Mouse (Mus musculus) cortical plate, adult 2 months (tissue): ENCODE data around the gene Inafm1. TPM values are rescaled to one million over a fixed set of nuclear protein-coding genes. Genes with fewer than 3 reads are reported as not detected.

Experiments used
- H3K27ac ChIP-seq: fragments of 200-500 bp; 2 replicates; pipeline ENCODE4 v1.5.1; 2012; ENCODE audit warnings: low read length, control low read depth, inconsistent platforms; ENCODE audit not compliant: insufficient read depth
- H3K4me1 ChIP-seq: fragments of 200-500 bp; 2 replicates; pipeline ENCODE4 v1.6.1; 2011; ENCODE audit warnings: low read length; ENCODE audit not compliant: control insufficient read depth, insufficient read depth
- H3K4me3 ChIP-seq: fragments of 200-500 bp; 2 replicates; pipeline ENCODE4 v1.5.1; 2011; ENCODE audit warnings: mild to moderate bottlenecking, low read length, control low read depth; ENCODE audit not compliant: insufficient read depth
- CTCF ChIP-seq: fragments of 200-500 bp; IDR thresholded peaks from 2 replicates; pipeline ENCODE4 v1.5.1; 2011; ENCODE audit warnings: mild to moderate bottlenecking, control low read depth, low read length; ENCODE audit not compliant: insufficient read depth; ENCODE audit errors: extremely low read depth
- POLR2A ChIP-seq: fragments of 200-500 bp; IDR thresholded peaks from 2 replicates; pipeline ENCODE4 v1.6.1; 2011; ENCODE audit warnings: mild to moderate bottlenecking, low read length, control low read depth; ENCODE audit not compliant: insufficient read depth; ENCODE audit errors: extremely low read depth
- polyA plus RNA-seq: library from polyadenylated mRNA; depleted of rRNA; stranded (reverse); fragments of >200 nt; gene quantifications from 2 replicates; pipeline ENCODE4 v1.2.3, GENCODE M21; 2012; rRNA removed

Gene Inafm1
- polyA plus RNA-seq = 49.8 and 53.2 TPM in 2 replicates

GRCm38 (mm10) chr7:16273081-16273765, at the start of gene Inafm1:
Gene Inafm1, minus strand, starts transcription at chr7:16273617.
- peak within 1 kb of the TSS; percentile 84 for H3K27ac ChIP-seq
- TF ChIP-seq CTCF (no peak), POLR2A (peak; percentile 38; the same call in 1 of the 2 replicates)
- no peaks in the 10 kb centered on the region; the same call in 1 of the 2 replicates for H3K4me1 ChIP-seq
- peak within 1 kb of the TSS; percentile 71 for H3K4me3 ChIP-seq

DNA sequence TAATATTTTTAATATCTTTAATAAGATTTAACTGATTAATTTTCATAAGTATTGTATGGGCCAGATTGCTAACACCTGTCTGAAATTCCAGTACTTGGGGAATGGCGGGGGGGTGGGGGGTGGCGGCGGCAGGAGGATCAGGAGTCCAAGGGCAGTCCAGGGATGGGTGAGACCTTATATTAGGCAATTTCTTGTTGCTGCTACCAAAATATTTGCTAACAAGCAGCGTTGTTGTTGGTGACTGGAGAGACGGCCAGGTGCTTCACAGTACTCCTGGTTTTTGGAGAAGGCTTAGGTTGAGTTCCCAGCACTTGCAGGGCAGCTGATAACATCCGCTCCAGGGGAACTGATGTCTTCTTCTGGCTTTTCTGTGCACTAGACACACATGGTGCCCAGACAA, 47.1 kb upstream of the Inafm1 start:
- H3K27ac ChIP-seq = no peak overlapping the region
- no peak overlapping the region for H3K4me3 ChIP-seq
- TF ChIP-seq CTCF (no peak), POLR2A (no peak)
- H3K4me1 ChIP-seq = no peaks in the 10 kb centered on the region

DNA sequence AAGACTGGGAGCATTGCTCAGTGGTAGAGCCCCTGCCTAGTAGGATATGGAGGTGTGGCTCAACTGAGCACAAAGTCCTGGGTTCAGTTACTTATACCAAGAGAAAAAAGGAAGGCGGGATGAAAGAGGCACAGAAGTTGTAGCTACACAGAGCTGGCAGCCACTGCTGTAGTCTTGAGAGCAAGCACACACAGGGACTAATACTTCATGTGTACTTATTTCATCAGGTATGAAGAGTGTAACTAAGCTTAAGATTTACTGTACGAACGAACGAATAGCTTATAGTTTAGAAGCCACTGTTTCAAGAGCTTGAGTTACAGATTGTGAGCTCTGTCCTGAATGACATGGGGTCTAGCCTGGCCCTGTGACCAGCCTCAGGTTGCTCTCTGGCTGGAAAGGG, 45.8 kb upstream of the Inafm1 start:
- Histone ChIP-seq H3K27ac (no peak overlapping the region), H3K4me3 (no peak overlapping the region), H3K4me1 (no peaks in the 10 kb centered on the region)
- no peak for TF ChIP-seq POLR2A
- TF ChIP-seq CTCF = no peak

- 0 out of 2 replicates have a peak, but pooled peaks cover 3% of the 10 kb centered on the region for H3K4me1 ChIP-seq
- H3K4me3 ChIP-seq = no peak overlapping the region
- no peak overlapping the region for H3K27ac ChIP-seq
- no peak for TF ChIP-seq POLR2A
- TF ChIP-seq CTCF = no peak
These were observed 43.7 kb upstream of the Inafm1 start for GRCm38 (mm10) chr7:16317094-16317493.

- 0 out of 2 replicates have a peak, but pooled peaks cover 3% of the 10 kb centered on the region for H3K4me1 ChIP-seq
- no peak overlapping the region for H3K27ac ChIP-seq
These were observed 41.9 kb upstream of the Inafm1 start for GRCm38 (mm10) chr7:16315222-16315759.

DNA sequence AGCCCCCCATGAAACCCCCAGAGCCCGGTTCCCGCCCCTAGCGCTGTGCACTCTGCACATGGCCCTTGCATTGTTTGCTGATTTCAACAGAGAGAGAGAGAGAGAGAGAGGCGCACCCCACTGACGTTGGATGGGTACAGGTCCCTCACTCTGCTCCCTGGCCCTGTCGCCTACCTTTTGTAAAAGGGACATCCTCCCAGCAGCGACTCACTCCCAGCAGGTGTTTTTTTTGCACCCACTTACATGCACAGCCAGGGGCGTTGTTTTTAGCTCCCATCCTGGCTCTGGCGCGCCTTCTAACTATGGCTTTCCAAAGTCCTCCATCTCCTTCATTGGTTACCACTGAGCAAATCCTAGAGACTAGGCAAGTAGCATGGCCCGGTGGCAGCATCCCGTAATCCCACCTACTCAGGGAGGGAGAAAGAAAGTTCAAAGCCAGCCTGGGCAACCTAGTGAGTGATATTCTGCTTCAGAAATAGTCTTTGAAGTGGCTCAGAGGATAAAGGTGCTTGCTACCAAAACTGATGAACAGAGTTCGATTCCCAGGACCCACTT, 40.9 kb upstream of the Inafm1 start:
- TF ChIP-seq POLR2A = no peak
- Histone ChIP-seq H3K4me3 (peak overlapping the region; percentile 98; the same call in 1 of the 2 replicates), H3K27ac (peak overlapping the region; percentile 69), H3K4me1 (0 out of 2 replicates have a peak, but pooled peaks cover 3% of the 10 kb centered on the region)

More at GRCm38 (mm10) chr7:16315222-16315759, 41.9 kb upstream of the Inafm1 start:
- H3K4me3 ChIP-seq = no peak overlapping the region
- no peak for TF ChIP-seq CTCF
- no peak for TF ChIP-seq POLR2A

DNA sequence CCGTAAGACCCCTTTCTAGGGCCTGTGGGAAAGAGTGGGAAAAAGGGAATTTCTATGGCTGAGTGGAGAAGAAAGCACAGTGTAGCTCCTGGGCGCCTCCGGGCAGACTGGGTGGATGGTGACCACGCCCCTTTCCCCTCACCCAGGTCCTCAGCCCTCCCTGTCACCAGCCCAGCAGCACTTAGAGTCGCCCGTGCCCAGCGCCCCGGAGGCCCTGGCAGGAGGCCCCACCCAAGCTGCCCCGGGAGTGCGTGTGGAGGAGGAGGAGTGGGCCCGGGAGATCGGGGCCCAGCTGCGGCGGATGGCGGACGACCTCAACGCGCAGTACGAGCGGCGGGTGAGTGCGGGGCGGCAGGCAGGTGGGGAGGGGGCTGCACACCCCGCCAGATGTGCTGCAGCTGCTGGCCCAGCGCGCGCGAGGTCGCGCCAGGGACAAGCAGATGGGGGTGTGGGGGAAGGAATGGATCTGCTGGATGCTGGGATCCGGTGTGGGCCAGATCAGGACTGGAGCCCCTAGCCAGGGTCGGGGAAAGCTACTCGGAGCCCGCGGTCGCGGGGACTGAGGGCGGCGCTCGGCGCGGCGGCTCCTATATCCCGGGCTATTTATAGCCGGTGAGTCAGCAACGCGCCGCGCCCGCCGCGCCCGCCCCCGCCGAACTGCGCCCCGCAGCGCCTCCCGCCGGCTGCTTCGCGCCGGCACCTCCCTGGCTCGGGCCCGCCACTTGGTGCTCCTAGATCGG, 40.2 kb upstream of the Inafm1 start:
- Histone ChIP-seq H3K27ac (peak overlapping the region; percentile 100), H3K4me3 (peak overlapping the region; percentile 98), H3K4me1 (peaks cover 5% of the 10 kb centered on the region; the same call in 1 of the 2 replicates)
- TF ChIP-seq POLR2A (peak; percentile 90), CTCF (no peak)

DNA sequence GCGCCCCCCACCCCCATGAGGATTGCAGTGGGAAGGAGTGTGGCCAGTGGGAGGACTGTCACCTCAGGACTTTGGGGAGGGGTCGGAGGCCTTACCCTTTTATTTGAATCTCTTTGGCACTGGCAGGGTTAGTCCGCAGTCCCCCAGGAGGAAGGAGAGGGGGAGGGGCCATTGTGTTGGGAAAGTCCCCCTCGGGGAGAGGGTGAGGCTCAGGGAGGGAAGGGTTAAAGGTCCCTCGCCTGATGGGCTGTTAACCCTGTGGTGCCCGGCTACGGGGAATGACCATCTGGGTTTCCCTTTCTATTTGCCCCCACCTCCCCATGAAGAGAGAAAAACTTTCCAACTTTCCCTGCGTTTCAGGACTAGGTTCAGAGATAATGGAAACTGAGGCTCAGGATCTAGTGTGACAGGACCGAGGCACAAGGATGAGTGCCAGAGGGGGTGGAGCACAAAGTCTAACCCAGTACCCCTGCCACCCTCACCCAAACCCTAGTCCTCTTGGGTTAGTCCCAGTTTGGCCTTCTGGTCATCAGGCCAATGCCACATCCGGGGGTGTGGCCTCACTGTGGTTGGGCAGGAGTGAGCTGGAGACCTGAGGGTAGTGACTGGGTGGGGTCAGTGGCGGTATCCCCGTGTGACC, 39.4 kb upstream of the Inafm1 start:
- peaks cover 5% of the 10 kb centered on the region; the same call in 1 of the 2 replicates for H3K4me1 ChIP-seq

More for the DNA sequence above, 39.4 kb upstream of the Inafm1 start:
- TF ChIP-seq POLR2A = no peak
- peak overlapping the region; percentile 100; the same call in 1 of the 2 replicates for H3K27ac ChIP-seq
- H3K4me3 ChIP-seq = peak overlapping the region; percentile 98; the same call in 1 of the 2 replicates
